Mouse (Mus musculus) E14TG2a.4 (cell line): ENCODE results near the gene Med7.

Experiments used
- CTCF ChIP-seq: conservative IDR thresholded peaks from 2 replicates; pipeline ENCODE4 v1.5.1; 2014; ENCODE audit warnings: low read length
- NANOG ChIP-seq: IDR thresholded peaks from 2 replicates; pipeline ENCODE4 v1.6.1; 2014; ENCODE audit warnings: borderline replicate concordance, low read length, mixed read lengths
- POU5F1 ChIP-seq: IDR thresholded peaks from 2 replicates; pipeline ENCODE4 v1.6.1; 2014; ENCODE audit warnings: low read length, borderline replicate concordance

GRCm38 (mm10) chr11:46459960-46460359 lies 23.2 kb downstream of the Med7 start:
- no peak for TF ChIP-seq CTCF
- TF ChIP-seq NANOG: no peak
- no peak for TF ChIP-seq POU5F1
